Mouse (Mus musculus) thymus, postnatal 36 days (tissue): ENCODE data around the gene Dpm1.

Experiments used
- DNase-seq, 2 experiments: peaks; one replicate each; pipeline ENCODE4 v3.0.0; 2022; ENCODE audit warnings: mixed read lengths in 2 of 2

Dpm1 gene

GRCm38 (mm10) chr2:168230026-168230728 is at the start of gene Dpm1, which contains the start of the genes Gm20716 and Mocs3:
Dpm1 (minus strand) TSS chr2:168230591.
Gm20716 (minus strand) TSS chr2:168230364.
Mocs3 (plus strand) TSS chr2:168230622.
- peak; percentile 80 to 83 for DNase-seq

- peak; percentile 54 to 67 for DNase-seq
Observed at GRCm38 (mm10) chr2:168274374-168274935, 44.1 kb upstream of the Dpm1 start.

GRCm38 (mm10) chr2:168273387-168273786 is 43.0 kb upstream of the Dpm1 start:
- no peak for DNase-seq

GRCm38 (mm10) chr2:168268033-168268432 is 37.6 kb upstream of the Dpm1 start:
- peak in 1 of 2 experiments; percentile 11 for DNase-seq

- no peak for DNase-seq
Observed at GRCm38 (mm10) chr2:168260900-168261299, 30.5 kb upstream of the Dpm1 start.

- DNase-seq = no peak
Observed at GRCm38 (mm10) chr2:168260124-168260523, 29.7 kb upstream of the Dpm1 start.

GRCm38 (mm10) chr2:168259046-168259445 is 28.7 kb upstream of the Dpm1 start:
- DNase-seq = no peak

- DNase-seq = no peak
Observed at GRCm38 (mm10) chr2:168257188-168257587, 26.8 kb upstream of the Dpm1 start.

- no peak for DNase-seq
Observed at GRCm38 (mm10) chr2:168256506-168256905, 26.1 kb upstream of the Dpm1 start.

- no peak for DNase-seq
Observed at GRCm38 (mm10) chr2:168253822-168254221, 23.4 kb upstream of the Dpm1 start.

- DNase-seq = peak; percentile 28
Observed at GRCm38 (mm10) chr2:168252639-168253292, 22.4 kb upstream of the Dpm1 start.

- peak; percentile 58 to 72 for DNase-seq
Observed at GRCm38 (mm10) chr2:168250270-168250669, 19.9 kb upstream of the Dpm1 start.

GRCm38 (mm10) chr2:168248856-168249245 is 18.5 kb upstream of the Dpm1 start:
- DNase-seq = peak; percentile 22 to 27

GRCm38 (mm10) chr2:168248167-168248855 is 17.9 kb upstream of the Dpm1 start:
- DNase-seq = no peak

GRCm38 (mm10) chr2:168245571-168245970 is 15.2 kb upstream of the Dpm1 start:
- no peak for DNase-seq

GRCm38 (mm10) chr2:168243278-168243677 is 12.9 kb upstream of the Dpm1 start:
- DNase-seq = no peak

- DNase-seq = no peak
Observed at GRCm38 (mm10) chr2:168242841-168243240, 12.4 kb upstream of the Dpm1 start.

GRCm38 (mm10) chr2:168238335-168238734 is 7.9 kb upstream of the Dpm1 start:
- no peak for DNase-seq

GRCm38 (mm10) chr2:168233286-168233685 is 2.9 kb upstream of the Dpm1 start:
- DNase-seq = no peak

GRCm38 (mm10) chr2:168231471-168231829 is 1.1 kb upstream of the Dpm1 start:
- DNase-seq = no peak

GRCm38 (mm10) chr2:168230773-168231470 is 531 bp upstream of the Dpm1 start:
- peak; percentile 8 to 37 for DNase-seq

GRCm38 (mm10) chr2:168229116-168230025 is 1.0 kb downstream of the Dpm1 start:
- DNase-seq = no peak
